Mouse (Mus musculus) forebrain, embryonic 13.5 days (tissue): ENCODE measurements around the gene Dcaf10. TPM values are rescaled to one million over a fixed set of nuclear protein-coding genes. Genes with fewer than 3 reads are reported as not detected.

Source experiments
- ATAC-seq: fragments of 200-750 bp; cut with Nextera tagmentation; 2 replicates; pipeline ENCODE4 v1.8.0; 2017
- H3K27ac ChIP-seq: fragments of 300-500 bp; sonication (generic); 2 replicates; pipeline ENCODE4 v1.5.1; 2015; ENCODE audit warnings: inconsistent platforms, mild to moderate bottlenecking, moderate library complexity
- H3K27me3 ChIP-seq: fragments of 300-500 bp; sonication (generic); 2 replicates; pipeline ENCODE4 v1.6.1; 2015; ENCODE audit warnings: mild to moderate bottlenecking, inconsistent platforms
- H3K36me3 ChIP-seq: fragments of 300-500 bp; sonication (generic); 2 replicates; pipeline ENCODE4 v1.6.1; 2015; ENCODE audit warnings: mild to moderate bottlenecking, inconsistent platforms; ENCODE audit not compliant: poor library complexity, severe bottlenecking
- H3K4me1 ChIP-seq: fragments of 300-500 bp; sonication (generic); 2 replicates; pipeline ENCODE4 v1.6.1; 2015; ENCODE audit warnings: inconsistent platforms
- H3K4me2 ChIP-seq: fragments of 300-500 bp; sonication (generic); 2 replicates; pipeline ENCODE4 v1.6.1; 2015; ENCODE audit warnings: inconsistent platforms, mild to moderate bottlenecking, moderate library complexity
- H3K4me3 ChIP-seq: fragments of 300-500 bp; sonication (generic); 2 replicates; pipeline ENCODE4 v1.5.1; 2015; ENCODE audit warnings: mild to moderate bottlenecking, inconsistent platforms
- H3K9ac ChIP-seq: fragments of 300-500 bp; sonication (generic); 2 replicates; pipeline ENCODE4 v1.6.1; 2015; ENCODE audit warnings: mild to moderate bottlenecking, inconsistent platforms
- H3K9me3 ChIP-seq: fragments of 300-500 bp; sonication (generic); replicated peaks from 2 replicates; pipeline ENCODE4 v1.6.1; 2016; ENCODE audit warnings: inconsistent platforms
- WGBS: fragments of 180-500 bp; shearing (Covaris S2); methylation state at CpG from one replicate; pipeline ENCODE4 v1.1.7; 2015; 5-methylcytosine and 5-hydroxymethylcytosine counted together
- polyA plus RNA-seq: library from polyadenylated mRNA; unstranded; fragments of >200 nt; fragmentation: Nextera tagmentation; extraction: Ambion mirVana; gene quantifications from 2 replicates; pipeline ENCODE4 v1.2.1, GENCODE M21; 2015

The Dcaf10 gene
- polyA plus RNA-seq, 1 experiment from 2014 or later, result 7.3 TPM

DNA sequence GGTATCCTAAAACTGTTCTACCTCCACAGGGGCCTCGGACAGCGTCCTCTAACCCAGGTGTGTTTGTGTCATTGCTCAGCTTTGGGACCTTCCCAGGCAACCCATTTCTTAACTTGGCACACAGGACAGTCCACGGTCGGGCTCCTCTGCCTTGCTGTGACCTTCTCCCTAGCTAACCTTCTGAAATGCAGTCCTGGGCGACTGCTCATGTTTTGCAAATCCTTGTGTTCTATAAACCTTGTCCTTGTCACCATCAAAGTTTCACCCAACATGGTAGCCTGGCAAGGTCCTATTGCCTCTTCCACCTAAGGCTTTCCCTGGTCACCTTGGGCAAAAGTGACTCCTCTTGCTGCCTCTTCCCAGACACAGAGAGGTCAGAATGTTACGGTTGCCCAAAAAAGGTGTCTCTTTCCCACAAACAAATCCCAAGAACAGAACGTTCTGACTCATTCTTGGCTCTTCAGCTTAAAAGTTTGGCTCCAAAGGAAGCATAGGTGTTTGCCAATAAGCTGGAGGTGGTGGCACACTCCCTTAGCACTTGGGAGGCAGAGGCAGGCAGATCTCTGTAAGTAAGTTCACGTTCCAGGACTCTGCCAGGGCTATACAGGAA, 69.4 kb downstream of the Dcaf10 start:
- Histone ChIP-seq H3K9ac (no peak overlapping the region), H3K9me3 (no peaks in the 10 kb centered on the region), H3K27me3 (no peaks in the 10 kb centered on the region), H3K4me2 (no peak overlapping the region), H3K4me1 (peaks cover 23% of the 10 kb centered on the region), H3K4me3 (no peak overlapping the region), H3K36me3 (no peaks in the 10 kb centered on the region), H3K27ac (no peak overlapping the region)
- ATAC-seq, result no peak
- 91% methylated on average over 8 of the region's 8 CpGs for WGBS

DNA sequence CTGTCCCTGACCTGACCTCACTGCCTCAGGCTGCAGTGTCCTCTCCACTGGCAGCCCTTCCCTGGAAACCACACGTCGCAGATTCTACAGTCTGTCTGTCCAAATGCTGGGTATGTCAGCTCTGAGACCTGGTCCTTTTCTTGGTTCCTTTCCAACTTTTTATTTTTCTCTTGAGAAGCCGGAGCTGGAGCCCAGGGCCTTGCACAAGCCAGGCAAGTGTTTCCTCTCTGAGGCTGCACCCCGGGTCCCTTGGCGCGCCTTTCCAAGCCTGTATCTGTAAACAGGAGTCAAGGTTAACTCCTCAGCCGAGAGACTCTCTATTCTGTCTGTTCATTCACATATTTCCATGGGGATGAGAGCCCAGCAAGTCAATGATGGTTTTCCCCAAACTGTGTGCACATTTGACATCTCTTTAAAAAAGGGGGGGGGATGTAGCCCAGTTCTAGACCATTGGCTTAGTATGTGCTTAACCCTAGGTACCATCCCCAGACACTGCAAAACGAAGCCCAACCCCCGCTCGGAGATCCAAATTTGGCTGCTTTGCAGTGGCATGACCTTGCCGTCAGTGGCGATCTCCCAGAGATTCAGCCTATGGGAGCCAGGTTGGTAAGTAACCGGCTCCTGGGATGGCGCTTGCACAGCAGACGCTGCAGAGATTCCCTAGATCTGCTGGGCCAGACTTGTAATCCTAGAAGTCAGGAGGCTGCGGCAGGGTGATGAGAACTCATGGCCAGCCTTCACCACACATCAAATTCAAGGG, 70.7 kb downstream of the Dcaf10 start:
- Histone ChIP-seq H3K27me3 (no peaks in the 10 kb centered on the region), H3K4me2 (no peak overlapping the region), H3K27ac (no peak overlapping the region), H3K4me1 (peaks cover 9% of the 10 kb centered on the region), H3K9ac (no peak overlapping the region), H3K36me3 (no peaks in the 10 kb centered on the region), H3K4me3 (no peak overlapping the region), H3K9me3 (no peaks in the 10 kb centered on the region)
- 73% methylated on average over 16 of the region's 16 CpGs for WGBS
- ATAC-seq, result no peak

DNA sequence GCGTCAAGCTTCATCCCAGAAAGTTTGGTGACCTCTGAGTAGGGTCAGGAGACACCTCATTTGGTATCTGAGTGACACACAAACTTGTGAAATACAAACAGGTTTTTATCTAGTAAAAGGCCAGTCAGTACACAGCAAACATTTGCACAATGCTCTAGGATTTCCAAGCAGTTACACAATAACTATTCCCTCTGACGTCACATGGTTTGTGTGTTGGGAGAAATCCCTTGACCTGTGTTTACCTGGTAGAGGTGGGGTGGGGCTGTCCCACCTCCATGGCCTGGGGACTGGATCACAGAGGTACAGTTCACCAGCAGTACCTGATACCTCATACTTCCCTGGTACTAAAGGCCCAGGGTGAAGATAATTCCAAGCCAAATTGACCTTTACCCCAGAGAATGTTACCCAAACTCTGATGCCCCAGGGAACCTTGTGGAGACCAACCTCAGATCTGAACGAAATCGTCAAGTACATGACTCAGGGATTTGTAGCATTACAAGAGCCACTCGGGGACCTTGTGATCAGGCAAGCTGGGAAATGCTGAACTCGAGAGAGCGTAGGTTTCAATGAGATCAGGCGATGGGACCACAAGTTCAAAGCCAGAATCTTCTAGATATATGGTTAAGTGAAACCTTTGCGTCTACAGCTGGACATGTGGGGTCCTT, 71.9 kb downstream of the Dcaf10 start:
- ATAC-seq, result no peak
- WGBS, result 89% methylated on average over 9 of the region's 9 CpGs
- Histone ChIP-seq H3K4me3 (no peak overlapping the region), H3K27ac (no peak overlapping the region), H3K9ac (no peak overlapping the region), H3K27me3 (no peaks in the 10 kb centered on the region), H3K9me3 (no peaks in the 10 kb centered on the region), H3K4me2 (no peak overlapping the region), H3K36me3 (no peaks in the 10 kb centered on the region), H3K4me1 (peaks cover 12% of the 10 kb centered on the region)

DNA sequence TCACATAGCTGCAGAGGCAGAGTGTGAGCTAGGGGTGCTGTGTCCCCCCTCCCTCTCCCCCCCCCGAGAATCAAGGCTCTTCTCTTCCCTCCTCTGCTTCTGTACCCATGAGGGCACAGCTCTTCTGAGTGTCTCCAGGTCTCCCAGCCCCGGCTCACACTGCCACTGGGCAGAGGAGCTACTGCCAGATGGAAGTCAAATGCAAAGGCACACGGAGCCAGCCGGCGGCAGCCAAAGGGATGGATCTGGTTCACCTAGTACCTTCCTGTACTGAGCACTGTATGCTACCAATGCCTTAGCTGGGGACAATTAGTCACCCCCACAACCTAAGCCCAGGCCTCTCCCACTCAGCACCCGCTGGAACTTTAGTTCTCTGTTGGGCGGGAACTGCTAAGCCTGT, 74.4 kb downstream of the Dcaf10 start:
- H3K9me3 ChIP-seq, result no peaks in the 10 kb centered on the region
- H3K4me1 ChIP-seq, result peaks cover 29% of the 10 kb centered on the region
- H3K4me3 ChIP-seq, result no peak overlapping the region
- no peak overlapping the region for H3K9ac ChIP-seq
- no peak overlapping the region for H3K27ac ChIP-seq
- H3K4me2 ChIP-seq, result no peak overlapping the region
- no peaks in the 10 kb centered on the region for H3K36me3 ChIP-seq
- ATAC-seq, result no peak
- WGBS, result 74% methylated on average over 7 of the region's 7 CpGs
- H3K27me3 ChIP-seq, result no peaks in the 10 kb centered on the region

DNA sequence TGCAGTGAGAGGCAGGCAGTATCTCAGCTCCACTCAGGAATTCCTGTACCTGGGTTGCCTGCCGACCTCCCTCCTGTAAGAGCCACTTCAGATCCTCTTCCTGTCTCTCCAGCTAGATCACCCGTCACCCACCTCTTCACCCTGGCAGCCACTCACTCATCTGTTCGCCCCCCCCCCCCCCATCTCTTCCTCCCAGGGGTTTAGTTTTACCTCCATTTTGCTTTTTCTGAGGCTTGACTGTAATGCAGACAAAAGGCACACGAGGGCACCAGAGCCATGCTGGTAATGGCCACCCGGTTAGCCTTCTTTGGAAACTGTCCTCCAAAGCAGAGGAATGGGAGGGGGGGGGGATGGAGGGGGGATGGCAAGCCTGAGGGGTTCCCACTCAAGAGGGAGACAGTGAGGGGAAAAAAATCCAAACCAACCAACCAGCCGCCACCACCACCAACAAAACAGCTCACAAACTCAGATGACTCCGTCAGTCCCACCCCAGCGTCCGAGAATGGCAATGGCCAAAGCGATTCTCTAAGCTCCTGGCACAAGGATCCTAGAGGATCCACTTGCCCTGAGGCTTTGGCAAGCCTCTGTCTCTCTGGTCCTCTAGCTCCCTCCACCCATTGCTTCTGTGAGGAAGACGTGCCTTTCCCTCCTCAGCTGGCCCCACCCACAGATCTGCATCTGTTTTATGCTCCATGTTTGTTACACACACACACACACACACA, 76.5 kb downstream of the Dcaf10 start:
- Histone ChIP-seq H3K9ac (no peak overlapping the region), H3K4me1 (peaks cover 40% of the 10 kb centered on the region), H3K4me3 (no peak overlapping the region), H3K36me3 (peaks cover 5% of the 10 kb centered on the region; the same call in 1 of the 2 replicates), H3K4me2 (peak overlapping the region; percentile 18), H3K27ac (peak overlapping the region; percentile 35), H3K27me3 (no peaks in the 10 kb centered on the region), H3K9me3 (no peaks in the 10 kb centered on the region)
- peak; percentile 70 for ATAC-seq
- WGBS, result 13% methylated on average over 10 of the region's 11 CpGs

DNA sequence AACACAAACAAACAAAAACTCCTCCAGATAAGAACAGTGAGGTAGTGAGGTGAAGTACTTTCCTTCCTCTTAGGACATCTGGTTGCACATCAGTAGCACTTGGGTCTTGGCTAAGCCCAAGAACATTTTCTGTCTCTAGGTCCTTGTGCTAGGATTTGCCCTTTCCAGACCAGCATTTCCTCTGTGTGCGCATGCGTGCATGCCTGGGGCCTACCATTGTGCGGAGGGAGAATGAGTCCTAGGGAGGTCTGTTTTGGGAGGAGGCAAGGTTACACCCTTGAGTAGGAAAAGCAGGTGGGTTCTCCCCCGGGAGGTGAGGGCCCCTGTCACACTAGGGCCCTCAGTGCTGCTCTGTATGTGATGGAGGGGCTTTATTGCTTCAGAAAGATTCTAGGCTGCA, 77.2 kb downstream of the Dcaf10 start:
- peaks cover 5% of the 10 kb centered on the region; the same call in 1 of the 2 replicates for H3K36me3 ChIP-seq
- no peaks in the 10 kb centered on the region for H3K9me3 ChIP-seq
- H3K4me2 ChIP-seq, result no peak overlapping the region
- WGBS, result 74% methylated on average over 4 of the region's 4 CpGs
- H3K27ac ChIP-seq, result 0 out of 2 replicates have a peak overlapping the region, but pooled peaks have one; percentile 35
- H3K4me1 ChIP-seq, result peaks cover 46% of the 10 kb centered on the region
- no peak for ATAC-seq
- no peak overlapping the region for H3K9ac ChIP-seq
- no peaks in the 10 kb centered on the region for H3K27me3 ChIP-seq
- no peak overlapping the region for H3K4me3 ChIP-seq

DNA sequence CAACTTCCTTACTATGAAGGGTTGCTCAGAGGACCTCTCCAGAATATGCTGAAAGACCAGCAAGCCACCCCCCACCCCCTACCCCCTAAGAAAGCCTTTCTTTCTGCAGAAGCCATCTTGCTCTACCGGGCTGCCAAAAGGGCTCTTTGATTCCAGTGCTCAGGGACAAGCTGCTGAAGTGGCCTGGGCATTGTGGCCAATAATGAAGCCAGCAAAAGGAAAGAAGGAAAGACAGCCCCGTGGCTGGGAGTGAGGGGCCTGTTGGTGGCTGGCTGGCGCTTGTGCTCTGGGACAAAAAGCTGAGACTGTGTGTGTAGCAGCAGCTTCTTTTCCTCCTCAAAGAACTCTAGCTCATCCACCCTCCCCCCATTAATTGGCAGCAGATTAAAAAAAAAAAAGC, 78.8 kb downstream of the Dcaf10 start:
- no peak overlapping the region for H3K4me3 ChIP-seq

DNA sequence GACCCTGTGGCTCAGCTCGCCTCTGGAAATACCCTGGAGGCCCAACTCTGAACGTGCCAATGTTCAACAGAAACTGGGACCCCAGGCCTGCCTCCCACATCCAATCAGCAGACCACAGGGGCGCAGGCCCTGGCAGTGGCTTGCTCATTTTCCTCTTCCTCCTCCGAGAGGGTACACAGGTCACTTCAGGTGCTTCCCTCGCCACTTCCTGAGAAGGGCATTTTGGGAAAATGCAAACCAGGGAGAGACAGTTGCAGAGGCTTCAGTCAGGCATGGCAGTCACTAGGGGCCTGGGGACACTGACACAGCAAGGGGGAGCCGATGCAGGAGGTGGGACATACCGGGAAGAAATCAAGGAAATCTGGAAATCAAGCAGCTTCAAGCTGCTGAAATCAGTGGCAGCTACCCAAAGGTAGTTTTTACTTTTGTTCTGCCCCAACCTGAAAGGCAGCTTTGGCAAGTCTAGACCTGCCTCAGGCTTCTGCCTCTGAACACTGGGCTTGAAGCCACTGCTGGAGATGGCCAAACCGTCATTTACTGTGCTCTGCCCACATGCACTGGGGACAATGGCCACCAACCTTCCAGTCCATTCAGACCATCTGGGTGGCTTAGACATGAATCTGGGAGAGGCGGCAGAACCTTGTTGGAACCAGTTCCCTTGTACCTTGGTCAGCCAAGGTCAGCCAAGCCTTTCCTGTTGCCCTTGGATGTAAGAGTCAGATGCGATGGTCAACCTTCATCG, 79.8 kb downstream of the Dcaf10 start:
- no peaks in the 10 kb centered on the region for H3K27me3 ChIP-seq
- peak overlapping the region; percentile 81 for H3K27ac ChIP-seq
- WGBS, result 67% methylated on average over 11 of the region's 11 CpGs
- H3K4me3 ChIP-seq, result no peak overlapping the region
- peaks cover 5% of the 10 kb centered on the region; the same call in 1 of the 2 replicates for H3K36me3 ChIP-seq
- H3K4me1 ChIP-seq, result peaks cover 61% of the 10 kb centered on the region
- no peak overlapping the region for H3K4me2 ChIP-seq
- H3K9ac ChIP-seq, result peak overlapping the region; percentile 40
- H3K9me3 ChIP-seq, result no peaks in the 10 kb centered on the region
- no peak for ATAC-seq

More for the DNA sequence above, 78.8 kb downstream of the Dcaf10 start:
- peak overlapping the region; percentile 40 for H3K9ac ChIP-seq
- no peak for ATAC-seq
- peaks cover 52% of the 10 kb centered on the region for H3K4me1 ChIP-seq
- H3K9me3 ChIP-seq, result no peaks in the 10 kb centered on the region
- 10% methylated on average over 3 of the region's 3 CpGs for WGBS
- H3K4me2 ChIP-seq, result no peak overlapping the region
- peak overlapping the region; percentile 81 for H3K27ac ChIP-seq
- no peaks in the 10 kb centered on the region for H3K27me3 ChIP-seq
- H3K36me3 ChIP-seq, result peaks cover 5% of the 10 kb centered on the region; the same call in 1 of the 2 replicates

DNA sequence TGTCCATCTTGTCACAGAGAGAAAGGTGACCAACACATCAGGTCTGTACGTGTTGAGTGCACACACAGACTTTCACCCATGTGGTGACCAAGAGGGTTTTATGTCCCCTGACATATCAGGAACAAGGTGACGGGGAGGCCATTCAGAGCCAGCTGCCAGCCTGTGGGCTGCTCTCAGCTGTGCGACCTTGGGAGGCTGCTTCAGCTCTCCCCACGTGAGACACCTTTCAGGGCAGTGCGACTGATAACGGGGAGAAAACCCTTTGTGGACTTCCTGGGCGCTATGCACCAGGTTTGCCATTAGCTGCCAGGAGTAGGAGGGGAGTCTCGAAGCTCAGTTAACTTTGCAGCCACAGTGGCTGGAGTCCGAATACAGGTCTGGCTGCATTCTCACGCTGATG, 80.7 kb downstream of the Dcaf10 start:
- Histone ChIP-seq H3K27ac (no peak overlapping the region), H3K36me3 (peaks cover 5% of the 10 kb centered on the region; the same call in 1 of the 2 replicates), H3K4me2 (no peak overlapping the region), H3K4me3 (no peak overlapping the region), H3K9ac (no peak overlapping the region), H3K4me1 (peaks cover 71% of the 10 kb centered on the region), H3K27me3 (no peaks in the 10 kb centered on the region), H3K9me3 (no peaks in the 10 kb centered on the region)
- 86% methylated on average over 10 of the region's 10 CpGs for WGBS
- ATAC-seq, result no peak

DNA sequence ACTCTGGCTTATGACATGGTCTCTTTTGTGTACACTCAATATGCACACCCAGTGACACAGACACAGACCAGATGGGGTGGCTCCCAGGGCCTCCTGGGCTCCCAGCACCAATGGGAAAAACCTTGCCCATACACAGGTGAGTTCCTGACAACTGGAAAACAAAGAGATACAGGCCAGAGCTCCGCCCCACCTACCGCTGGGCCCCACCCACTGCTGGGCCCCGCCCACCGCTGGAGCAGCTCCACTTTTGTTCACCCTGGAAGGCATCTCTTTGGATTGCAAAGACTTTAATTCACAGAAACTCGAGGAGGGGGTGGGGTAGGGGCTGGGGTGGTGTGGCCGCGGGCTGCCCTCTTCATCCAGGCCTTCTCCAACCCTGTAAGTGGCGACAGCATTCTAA, 81.5 kb downstream of the Dcaf10 start:
- H3K27me3 ChIP-seq, result no peaks in the 10 kb centered on the region
- H3K4me1 ChIP-seq, result peaks cover 78% of the 10 kb centered on the region
- no peak overlapping the region for H3K4me3 ChIP-seq
- no peak for ATAC-seq
- no peak overlapping the region for H3K27ac ChIP-seq
- peaks cover 5% of the 10 kb centered on the region; the same call in 1 of the 2 replicates for H3K36me3 ChIP-seq
- H3K9me3 ChIP-seq, result no peaks in the 10 kb centered on the region
- H3K4me2 ChIP-seq, result no peak overlapping the region
- WGBS, result 13% methylated on average over 8 of the region's 8 CpGs
- H3K9ac ChIP-seq, result no peak overlapping the region

DNA sequence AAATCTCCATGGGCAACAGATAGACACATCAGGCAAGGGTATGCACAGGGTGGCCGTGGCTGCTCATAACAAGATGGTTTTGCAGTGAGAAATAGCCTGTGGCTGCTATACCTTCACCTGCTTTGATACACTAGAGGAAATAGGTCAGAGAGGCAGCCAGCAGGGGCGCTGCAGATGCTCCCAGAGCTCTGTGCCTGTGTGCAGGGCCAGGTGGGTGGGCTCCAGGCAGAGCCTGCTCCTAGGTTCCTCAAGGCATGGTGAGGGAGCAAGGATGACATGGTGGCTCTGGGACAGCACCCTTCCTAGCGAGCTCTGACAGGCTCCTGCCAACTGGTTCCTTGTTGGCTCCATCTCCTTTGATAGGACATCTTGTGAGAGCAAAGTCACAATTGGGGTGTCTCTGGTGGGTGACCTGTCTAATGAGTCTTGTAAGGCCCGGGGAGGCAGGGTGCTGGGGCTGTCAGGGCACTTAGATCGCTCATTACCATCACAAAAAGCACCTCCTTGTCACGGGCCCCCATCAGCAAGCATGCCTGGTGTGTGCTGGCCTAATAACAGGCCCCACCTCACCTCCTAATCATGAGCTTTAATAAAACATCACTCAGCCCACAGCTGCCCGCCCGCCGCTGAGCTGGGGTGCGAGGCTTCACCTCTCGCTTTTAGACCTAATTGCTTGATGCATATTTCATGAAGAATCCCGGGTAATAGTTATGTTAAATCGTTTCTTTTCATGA, 85.0 kb downstream of the Dcaf10 start:
- 0 out of 2 replicates have a peak overlapping the region, but pooled peaks have one; percentile 7 for H3K4me2 ChIP-seq
- peaks cover 73% of the 10 kb centered on the region for H3K4me1 ChIP-seq
- H3K9me3 ChIP-seq, result no peaks in the 10 kb centered on the region
- H3K27ac ChIP-seq, result peak overlapping the region; percentile 85
- no peak overlapping the region for H3K9ac ChIP-seq
- 26% methylated on average over 13 of the region's 13 CpGs for WGBS
- H3K36me3 ChIP-seq, result peaks cover 5% of the 10 kb centered on the region; the same call in 1 of the 2 replicates
- ATAC-seq, result peak; percentile 78
- H3K27me3 ChIP-seq, result no peaks in the 10 kb centered on the region
- H3K4me3 ChIP-seq, result no peak overlapping the region
